Mouse (Mus musculus) stomach, postnatal 0 days (tissue): ENCODE data around the gene Fam83d.

Experiments used
- CTCF ChIP-seq: IDR thresholded peaks from 2 replicates; pipeline ENCODE4 v1.5.1; 2016; ENCODE audit warnings: antibody characterized with exemption, low read depth, mild to moderate bottlenecking, moderate library complexity
- EP300 ChIP-seq: optimal IDR thresholded peaks from 2 replicates; pipeline ENCODE3; 2016; ENCODE audit warnings: antibody characterized with exemption

DNA sequence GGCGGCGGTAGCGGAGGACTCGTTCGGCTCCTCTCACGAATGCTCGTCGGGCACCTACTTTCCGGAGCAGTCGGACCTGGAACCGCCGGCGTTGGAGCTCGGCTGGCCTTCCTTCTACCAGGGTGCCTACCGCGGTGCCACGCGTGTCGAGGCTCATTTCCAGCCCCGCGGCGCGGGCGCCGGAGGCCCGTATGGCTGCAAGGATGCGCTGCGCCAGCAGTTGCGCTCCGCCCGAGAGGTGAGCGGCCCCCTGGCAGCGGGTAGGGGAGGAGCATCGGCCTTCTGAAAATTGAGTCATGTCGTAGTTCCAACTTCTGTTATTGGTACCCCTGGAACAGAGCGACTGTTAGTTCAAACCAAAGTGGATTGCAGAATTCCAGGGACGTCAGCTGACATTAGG, 457 bp downstream of the Fam83d start:
- TF ChIP-seq EP300 (no peak), CTCF (no peak)
